Mouse (Mus musculus) MEL (cell line): ENCODE measurements around the gene Calhm6. TPM values are rescaled to one million over a fixed set of nuclear protein-coding genes. Genes with fewer than 3 reads are reported as not detected.

Source experiments
- DNase-seq: peaks from one replicate; pipeline ENCODE4 v3.0.0; 2011; ENCODE audit warnings: low read depth, low spot score
- H3K27ac ChIP-seq: 2 replicates; pipeline ENCODE4 v1.5.1; 2012; ENCODE audit warnings: low read depth, mild to moderate bottlenecking, control low read depth, low read length, moderate library complexity; ENCODE audit not compliant: control insufficient read depth
- H3K27me3 ChIP-seq, 2 experiments: fragments of 150-350 bp in 1 of 2; sonication (generic) in 1 of 2; 2 replicates each; pipeline ENCODE4 v1.6.1; 2012; ENCODE audit warnings: low read length in 2 of 2, mild to moderate bottlenecking in 2 of 2, improper control_type of control experiment in 1 of 2, moderate library complexity in 1 of 2; ENCODE audit not compliant: insufficient read depth in 2 of 2, control insufficient read depth in 1 of 2
- H3K36me3 ChIP-seq, 2 experiments: 2 replicates each; pipeline ENCODE4 v1.6.1; 2012 to 2014; ENCODE audit warnings: low read length in 2 of 2, improper control_type of control experiment in 1 of 2, inconsistent platforms in 1 of 2, mild to moderate bottlenecking in 1 of 2; ENCODE audit not compliant: insufficient read depth in 2 of 2, control insufficient read depth in 1 of 2
- H3K4me1 ChIP-seq, 2 experiments: fragments of 150-350 bp in 1 of 2; sonication (generic) in 1 of 2; 2 replicates each; pipeline ENCODE4 v1.6.1; 2012; ENCODE audit warnings: low read length in 2 of 2, improper control_type of control experiment in 1 of 2, mild to moderate bottlenecking in 1 of 2; ENCODE audit not compliant: insufficient read depth in 2 of 2, control insufficient read depth in 1 of 2
- H3K4me3 ChIP-seq, 2 experiments: fragments of 150-350 bp in 1 of 2; sonication (generic) in 1 of 2; 2 replicates each; pipeline ENCODE4 v1.5.1; 2012; ENCODE audit warnings: low read depth in 2 of 2, low read length in 2 of 2, mild to moderate bottlenecking in 2 of 2, moderate library complexity in 2 of 2, control low read depth in 1 of 2, improper control_type of control experiment in 1 of 2; ENCODE audit not compliant: control insufficient read depth in 1 of 2, insufficient read depth in 1 of 2
- H3K79me2 ChIP-seq: 2 replicates; pipeline ENCODE4 v1.6.1; 2012; ENCODE audit warnings: mild to moderate bottlenecking, low read length, moderate library complexity; ENCODE audit not compliant: control insufficient read depth, poor library complexity, insufficient read depth
- H3K9ac ChIP-seq: 2 replicates; pipeline ENCODE4 v1.6.1; 2012; ENCODE audit warnings: low read depth, mild to moderate bottlenecking, control low read depth, low read length, moderate library complexity; ENCODE audit not compliant: control insufficient read depth, poor library complexity, severe bottlenecking
- H3K9me3 ChIP-seq: fragments of 150-350 bp; sonication (generic); replicated peaks from 2 replicates; pipeline ENCODE4 v1.6.1; 2012; ENCODE audit warnings: mild to moderate bottlenecking, low read length, improper control_type of control experiment, moderate library complexity; ENCODE audit not compliant: insufficient read depth
- BHLHE40 ChIP-seq: IDR thresholded peaks from 2 replicates; pipeline ENCODE4 v1.6.1; 2012; ENCODE audit warnings: low read depth, mild to moderate bottlenecking, inconsistent platforms, low read length, improper control_type of control experiment, borderline replicate concordance
- CHD1 ChIP-seq: IDR thresholded peaks from 2 replicates; pipeline ENCODE4 v1.6.1; 2012; ENCODE audit warnings: low read depth, mild to moderate bottlenecking, inconsistent platforms, low read length, improper control_type of control experiment
- CTCF ChIP-seq, 3 experiments: IDR thresholded peaks in 2 of 3; conservative IDR thresholded peaks in 1 of 3; 2 replicates each; pipeline ENCODE4 v1.5.1; 2011 to 2012; ENCODE audit warnings: low read length in 3 of 3, low read depth in 2 of 3, mild to moderate bottlenecking in 2 of 3, improper control_type of control experiment in 1 of 3, inconsistent platforms in 1 of 3, mixed read lengths in 1 of 3, moderate library complexity in 1 of 3; ENCODE audit not compliant: control insufficient read depth in 1 of 3, insufficient read depth in 1 of 3, poor library complexity in 1 of 3, severe bottlenecking in 1 of 3
- E2F4 ChIP-seq: IDR thresholded peaks from 2 replicates; pipeline ENCODE4 v1.6.1; 2011; ENCODE audit warnings: low read depth, low read length, improper control_type of control experiment, borderline replicate concordance
- EP300 ChIP-seq, 2 experiments: IDR thresholded peaks; 2 replicates each; pipeline ENCODE4 v1.6.1; 2011; ENCODE audit warnings: improper control_type of control experiment in 2 of 2, low read length in 2 of 2, low read depth in 1 of 2, mild to moderate bottlenecking in 1 of 2
- GABPA ChIP-seq: IDR thresholded peaks from 2 replicates; pipeline ENCODE4 v1.6.1; 2012; ENCODE audit warnings: low read depth, mild to moderate bottlenecking, inconsistent platforms, low read length, improper control_type of control experiment, moderate library complexity
- HCFC1 ChIP-seq: IDR thresholded peaks from 2 replicates; pipeline ENCODE4 v1.6.1; 2012; ENCODE audit warnings: low read depth, mild to moderate bottlenecking, inconsistent platforms, low read length, improper control_type of control experiment, moderate library complexity
- MAX ChIP-seq: IDR thresholded peaks from 2 replicates; pipeline ENCODE4 v1.6.1; 2011; ENCODE audit warnings: low read length, improper control_type of control experiment
- MAZ ChIP-seq: IDR thresholded peaks from 2 replicates; pipeline ENCODE4 v1.6.1; 2012; ENCODE audit warnings: low read depth, mild to moderate bottlenecking, inconsistent platforms, low read length, improper control_type of control experiment
- MYB ChIP-seq: IDR thresholded peaks from 2 replicates; pipeline ENCODE4 v1.6.1; 2011; ENCODE audit warnings: mild to moderate bottlenecking, low read depth, low read length, improper control_type of control experiment
- MYC ChIP-seq: IDR thresholded peaks from 2 replicates; pipeline ENCODE4 v1.6.1; 2011; ENCODE audit warnings: low read depth, mild to moderate bottlenecking, low read length, improper control_type of control experiment, moderate library complexity
- NELFE ChIP-seq: IDR thresholded peaks from 2 replicates; pipeline ENCODE4 v1.6.1; 2011; ENCODE audit warnings: low read depth, low read length, improper control_type of control experiment
- NRF1 ChIP-seq: IDR thresholded peaks from 2 replicates; pipeline ENCODE4 v1.6.1; 2014; ENCODE audit warnings: low read depth, mild to moderate bottlenecking, inconsistent platforms, low read length, improper control_type of control experiment, moderate library complexity; ENCODE audit not compliant: poor library complexity, insufficient read depth, severe bottlenecking
- POLR2AphosphoS2 ChIP-seq: IDR thresholded peaks from 2 replicates; pipeline ENCODE4 v1.6.1; 2011; ENCODE audit warnings: low read length, improper control_type of control experiment
- POLR2AphosphoS5 ChIP-seq: IDR thresholded peaks from 2 replicates; pipeline ENCODE4 v1.6.1; 2012; ENCODE audit warnings: low read depth, borderline replicate concordance, mild to moderate bottlenecking, inconsistent platforms, low read length, moderate library complexity, mixed read lengths
- RAD21 ChIP-seq: IDR thresholded peaks from 2 replicates; pipeline ENCODE4 v1.6.1; 2011; ENCODE audit warnings: mild to moderate bottlenecking, low read depth, low read length, improper control_type of control experiment
- RCOR1 ChIP-seq: IDR thresholded peaks from 2 replicates; pipeline ENCODE4 v1.6.1; 2012; ENCODE audit warnings: low read depth, mild to moderate bottlenecking, inconsistent platforms, low read length, improper control_type of control experiment
- SMC3 ChIP-seq: IDR thresholded peaks from 2 replicates; pipeline ENCODE4 v1.6.1; 2011; ENCODE audit warnings: low read depth, low read length, improper control_type of control experiment
- TBP ChIP-seq: IDR thresholded peaks from 2 replicates; pipeline ENCODE4 v1.8.0; 2011; ENCODE audit warnings: low read depth, low read length, improper control_type of control experiment
- TCF12 ChIP-seq: IDR thresholded peaks from 2 replicates; pipeline ENCODE4 v1.6.1; 2014; ENCODE audit warnings: low read depth, mild to moderate bottlenecking, inconsistent platforms, low read length, improper control_type of control experiment, moderate library complexity
- USF1 ChIP-seq: IDR thresholded peaks from 2 replicates; pipeline ENCODE4 v1.6.1; 2014; ENCODE audit warnings: low read depth, mild to moderate bottlenecking, inconsistent platforms, low read length, improper control_type of control experiment, moderate library complexity
- USF2 ChIP-seq, 2 experiments: IDR thresholded peaks; 2 replicates each; pipeline ENCODE4 v1.6.1; 2011 to 2012; ENCODE audit warnings: improper control_type of control experiment in 2 of 2, low read length in 2 of 2, borderline replicate concordance in 1 of 2, inconsistent platforms in 1 of 2, low read depth in 1 of 2, mild to moderate bottlenecking in 1 of 2; ENCODE audit not compliant: insufficient read depth in 1 of 2
- ZKSCAN1 ChIP-seq: IDR thresholded peaks from 2 replicates; pipeline ENCODE4 v1.6.1; 2012; ENCODE audit warnings: low read depth, mild to moderate bottlenecking, inconsistent platforms, low read length, improper control_type of control experiment, moderate library complexity
- ZMIZ1 ChIP-seq: IDR thresholded peaks from 2 replicates; pipeline ENCODE4 v1.6.1; 2012; ENCODE audit warnings: low read depth, mild to moderate bottlenecking, inconsistent platforms, low read length, improper control_type of control experiment, moderate library complexity
- polyA plus RNA-seq, 2 experiments: library from polyadenylated mRNA; stranded (reverse) in 1 of 2; unstranded in 1 of 2; fragments of >175 nt in 1 of 2; fragments of >200 nt in 1 of 2; gene quantifications; 2 replicates each; pipeline versions ENCODE4 v1.2.1 to v1.2.4; 2012; ENCODE audit warnings: low replicate concordance in 2 of 2, low read depth in 1 of 2; ENCODE audit not compliant: insufficient read length in 2 of 2, insufficient read depth in 1 of 2, missing spikeins in 1 of 2
- total RNA-seq: library from RNA; depleted of rRNA; stranded (reverse); fragments of 300-350 nt; gene quantifications from 2 replicates; pipeline ENCODE4 v1.2.3, GENCODE M21; 2012

Gene Calhm6
- total and polyA plus RNA-seq, 3 experiments, result not detected

- Histone ChIP-seq H3K9me3 (no peaks in the 10 kb centered on the region), H3K4me3 (no peak overlapping the region), H3K4me1 (no peaks in the 10 kb centered on the region), H3K27ac (no peak overlapping the region), H3K79me2 (no peaks in the 10 kb centered on the region), H3K9ac (no peak overlapping the region), H3K36me3 (no peaks in the 10 kb centered on the region), H3K27me3 (no peaks in the 10 kb centered on the region; a peak in 1 of 4 replicates)
- no peak for DNase-seq
- TF ChIP-seq TBP, result no peak
- no peak for TF ChIP-seq USF1
- no peak for TF ChIP-seq RCOR1
- no peak for TF ChIP-seq NRF1
- TF ChIP-seq POLR2AphosphoS2, result no peak
- TF ChIP-seq MYC, result no peak
- TF ChIP-seq MAZ, result no peak
- TF ChIP-seq TCF12, result no peak
- TF ChIP-seq CTCF (IDR thresholded peaks at IDR 0.05 in 2 of 3, conservative IDR thresholded peaks at IDR 0.05 in 1 of 3; ENCODE audit: control insufficient read depth in 1 of 3, insufficient read depth in 1 of 3, low read depth in 2 of 3, low read length in 3 of 3, poor library complexity in 1 of 3, severe bottlenecking in 1 of 3), result no peak
- TF ChIP-seq SMC3, result no peak
Measured at GRCm38 (mm10) chr10:34151827-34152226, 24.0 kb upstream of the Calhm6 start.

DNA sequence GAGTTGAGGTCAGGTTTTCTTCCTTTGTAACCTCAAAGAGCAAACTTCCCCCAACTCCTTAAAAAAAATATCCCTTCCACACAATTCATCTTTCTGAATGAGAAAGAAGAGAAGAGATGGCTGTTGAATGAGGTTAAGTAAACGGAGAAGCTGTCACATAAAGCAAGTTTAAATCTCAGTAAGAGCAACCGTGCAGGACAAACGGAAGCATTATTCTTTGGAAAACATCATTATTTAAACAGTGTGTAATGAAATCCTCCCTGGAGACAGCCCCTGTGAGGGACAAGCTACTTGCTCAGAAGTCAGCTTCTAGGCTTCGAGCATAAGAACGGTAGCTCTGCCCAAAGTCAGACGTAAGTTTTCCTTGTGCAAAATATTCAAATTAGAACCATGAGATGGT is 22.7 kb upstream of the Calhm6 start:
- TF ChIP-seq EP300 (IDR thresholded peaks at IDR 0.05; ENCODE audit: low read depth in 1 of 2, low read length in 2 of 2) (no peak), BHLHE40 (no peak), MAZ (no peak), POLR2AphosphoS5 (no peak), CHD1 (no peak), MAX (no peak), RAD21 (no peak), ZMIZ1 (no peak), GABPA (no peak), MYB (no peak), HCFC1 (no peak), NELFE (no peak), ZKSCAN1 (no peak), E2F4 (no peak), USF2 (IDR thresholded peaks at IDR 0.05; ENCODE audit: borderline replicate concordance in 1 of 2, insufficient read depth in 1 of 2, low read depth in 1 of 2, low read length in 2 of 2) (no peak), CTCF (IDR thresholded peaks at IDR 0.05 in 2 of 3, conservative IDR thresholded peaks at IDR 0.05 in 1 of 3; ENCODE audit: control insufficient read depth in 1 of 3, insufficient read depth in 1 of 3, low read depth in 2 of 3, low read length in 3 of 3, poor library complexity in 1 of 3, severe bottlenecking in 1 of 3) (no peak), POLR2AphosphoS2 (no peak), TCF12 (no peak)
- H3K9me3 ChIP-seq, result no peaks in the 10 kb centered on the region
- H3K36me3 ChIP-seq, result no peaks in the 10 kb centered on the region
- no peaks in the 10 kb centered on the region for H3K79me2 ChIP-seq
- no peaks in the 10 kb centered on the region for H3K4me1 ChIP-seq
- H3K4me3 ChIP-seq, result no peak overlapping the region
- no peak overlapping the region for H3K27ac ChIP-seq
- DNase-seq, result no peak
- no peaks in the 10 kb centered on the region for H3K27me3 ChIP-seq
- H3K9ac ChIP-seq, result no peak overlapping the region
